27 mouse cellular contexts compared by ENCODE assay signal in the genomic region with DNA sequence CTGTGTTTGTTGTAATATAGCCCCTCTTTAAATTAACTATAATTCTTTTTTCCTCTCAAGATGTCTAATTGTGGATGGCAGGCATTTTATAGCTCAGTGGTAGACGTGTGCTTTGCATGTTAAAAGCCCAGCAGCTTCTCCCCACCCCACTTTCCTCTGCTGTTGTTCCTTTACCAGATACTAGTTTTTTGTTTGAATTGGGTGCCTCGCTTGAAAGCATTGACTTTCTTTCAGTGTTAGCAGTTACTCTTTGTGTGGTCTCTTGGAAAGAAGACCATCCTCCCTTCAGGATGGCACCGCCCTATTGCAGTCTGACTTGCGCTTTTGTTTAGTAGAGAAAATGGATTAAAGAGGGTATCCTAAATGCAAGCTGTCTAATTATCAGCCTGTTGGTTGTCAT. TPM values are rescaled to one million over a fixed set of nuclear protein-coding genes. Genes with fewer than 3 reads are reported as not detected.
DNase-seq lines count a peak whose midpoint lies in the region; ATAC-seq and TF ChIP-seq lines count a peak whose summit lies in the region.
"Had no signal": no experiment of that assay in that cellular context is flagged by ENCODE, and none has a peak within 500 bp of the region (broad histone marks: within the 10 kb centered on the region; RNA-seq: fewer than 3 reads in every experiment).

No protein-coding gene starts in this region.

- peaks cover 18% of the 10 kb centered on the region for H3K4me1 ChIP-seq in liver, postnatal 0 days (ENCODE audit: insufficient read depth)
- H3K4me1 ChIP-seq in liver, embryonic 11.5 days (replicated peaks; ENCODE audit: control insufficient read depth, insufficient read depth, low read length), result peaks cover 3% of the 10 kb centered on the region; the same call in 1 of the 2 replicates
- H3K4me1 ChIP-seq in ES-Bruce4 (ENCODE audit: control insufficient read depth, insufficient read depth, low read length), result peaks cover 2% of the 10 kb centered on the region
- no peaks in the 10 kb centered on the region for H3K4me1 ChIP-seq in stomach, postnatal 0 days (replicated peaks; ENCODE audit: control insufficient read depth, insufficient read depth)
- H3K4me1 ChIP-seq: limb, embryonic 12.5 days had no signal

- no peaks in the 10 kb centered on the region for H3K9me3 ChIP-seq in liver, postnatal 0 days (ENCODE audit: low read length)
- H3K9me3 ChIP-seq in liver, embryonic 11.5 days (ENCODE audit: control insufficient read depth, low read length), result no peaks in the 10 kb centered on the region
- no peaks in the 10 kb centered on the region for H3K9me3 ChIP-seq in ES-Bruce4 (replicated peaks; ENCODE audit: control insufficient read depth, insufficient read depth, low read length, poor library complexity, severe bottlenecking)
- H3K9me3 ChIP-seq in stomach, postnatal 0 days (ENCODE audit: control insufficient read depth, low read length), result no peaks in the 10 kb centered on the region
- H3K9me3 ChIP-seq: embryonic facial prominence, embryonic 13.5 days; forebrain, embryonic 10.5 days; forebrain, embryonic 15.5 days; heart, embryonic 12.5 days; limb, embryonic 12.5 days; midbrain, embryonic 13.5 days; stomach, embryonic 15.5 days had no signal

- TF ChIP-seq POLR2A in ES-Bruce4 (IDR thresholded peaks at IDR 0.05; ENCODE audit: insufficient read depth, low read length), result no peak

- H3K4me2 ChIP-seq in liver, postnatal 0 days (ENCODE audit: low read depth, low read length), result no peak overlapping the region
- H3K4me2 ChIP-seq in liver, embryonic 11.5 days, result no peak overlapping the region
- H3K4me2 ChIP-seq in stomach, postnatal 0 days (replicated peaks; ENCODE audit: low read depth), result no peak overlapping the region
- H3K4me2 ChIP-seq: embryonic facial prominence, embryonic 13.5 days; forebrain, embryonic 15.5 days; heart, embryonic 12.5 days; limb, embryonic 12.5 days; midbrain, embryonic 13.5 days; stomach, embryonic 15.5 days had no signal

- H3K27ac ChIP-seq in liver, postnatal 0 days (ENCODE audit: low read depth), result peak overlapping the region; percentile 56; the same call in 1 of the 2 replicates
- no peak overlapping the region for H3K27ac ChIP-seq in liver, embryonic 11.5 days (ENCODE audit: low read depth, low read length)
- peak overlapping the region; percentile 48 for H3K27ac ChIP-seq in ES-Bruce4 (ENCODE audit: insufficient read depth, low read length)
- H3K27ac ChIP-seq in stomach, postnatal 0 days (replicated peaks), result 0 out of 2 replicates have a peak overlapping the region, but pooled peaks have one; percentile 24
- H3K27ac ChIP-seq: embryonic facial prominence, embryonic 13.5 days; forebrain, embryonic 10.5 days; forebrain, embryonic 15.5 days; gastrocnemius, adult 2 months; heart, adult 2 months; limb, embryonic 12.5 days; midbrain, embryonic 13.5 days had no signal

- intact Hi-C loops in left cerebral cortex, postnatal 10 days (cut with DNase I), result no loop called here

- TF ChIP-seq CTCF in liver, postnatal 0 days (IDR thresholded peaks at IDR 0.05; ENCODE audit: low read depth), result no peak
- no peak for TF ChIP-seq CTCF in ES-Bruce4 (IDR thresholded peaks at IDR 0.05; ENCODE audit: low read depth, low read length)
- no peak for TF ChIP-seq CTCF in stomach, postnatal 0 days (IDR thresholded peaks at IDR 0.05; ENCODE audit: low read depth)

- 78% methylated on average over 4 of the region's 4 CpGs for WGBS in liver, postnatal 0 days (ENCODE audit: insufficient replicate concordance)
- 86% methylated on average over 4 of the region's 4 CpGs for WGBS in liver, embryonic 11.5 days
- WGBS in stomach, postnatal 0 days, result 75% methylated on average over 4 of the region's 4 CpGs

- no peak overlapping the region for H3K9ac ChIP-seq in liver, postnatal 0 days (replicated peaks)
- no peak overlapping the region for H3K9ac ChIP-seq in liver, embryonic 11.5 days (ENCODE audit: low read depth, low read length)
- H3K9ac ChIP-seq in ES-Bruce4 (ENCODE audit: low read depth, poor library complexity, severe bottlenecking), result no peak overlapping the region; the same call in 1 of the 2 replicates
- H3K9ac ChIP-seq in stomach, postnatal 0 days (ENCODE audit: low read length), result no peak overlapping the region
- H3K9ac ChIP-seq: embryonic facial prominence, embryonic 13.5 days; forebrain, embryonic 15.5 days; heart, embryonic 12.5 days; limb, embryonic 12.5 days; midbrain, embryonic 13.5 days; stomach, embryonic 15.5 days had no signal

- no peaks in the 10 kb centered on the region for H3K27me3 ChIP-seq in liver, postnatal 0 days (ENCODE audit: insufficient read depth, low read length)
- no peaks in the 10 kb centered on the region for H3K27me3 ChIP-seq in liver, embryonic 11.5 days (replicated peaks; ENCODE audit: control insufficient read depth, insufficient read depth, low read length)
- H3K27me3 ChIP-seq in ES-Bruce4 (ENCODE audit: control insufficient read depth, insufficient read depth, low read length, poor library complexity, severe bottlenecking), result no peaks in the 10 kb centered on the region
- H3K27me3 ChIP-seq in stomach, postnatal 0 days (ENCODE audit: control insufficient read depth, insufficient read depth, low read length), result no peaks in the 10 kb centered on the region
- H3K27me3 ChIP-seq: embryonic facial prominence, embryonic 13.5 days; forebrain, embryonic 15.5 days; heart, embryonic 12.5 days; limb, embryonic 12.5 days; midbrain, embryonic 13.5 days; stomach, embryonic 15.5 days had no signal

- DNase-seq in liver, postnatal 0 days, result no peak
- no peak for DNase-seq in liver, embryonic 11.5 days (ENCODE audit: low spot score)
- DNase-seq in R1 (ENCODE audit: low read depth, low spot score), result peak; percentile 67
- DNase-seq in stomach, postnatal 0 days (ENCODE audit: low spot score), result no peak
- no peak for DNase-seq in left cerebral cortex, postnatal 10 days (ENCODE audit: extremely low spot score in 1 of 2, low spot score in 2 of 2)
- no peak for DNase-seq in gastrocnemius, postnatal 10 days
- DNase-seq: adrenal gland, adult 8-10 months; cerebellum, adult 9-10 months; cerebellum, postnatal 36 days; embryo, embryonic 11 days; gastrocnemius, adult 2 months; heart, adult 2 months; heart, postnatal 4 days; kidney, adult 9 months; kidney, postnatal 14 days; layer of hippocampus, adult 9-11 months; lung, postnatal 4 days; right cerebral cortex, postnatal 14 days; thymus, postnatal 25 days had no signal

- no peak for ATAC-seq in liver, postnatal 0 days
- no peak for ATAC-seq in liver, embryonic 11.5 days (replicated peaks; ENCODE audit: low FRiP score)
- ATAC-seq in stomach, postnatal 0 days (ENCODE audit: low FRiP score, low TSS enrichment), result no peak
- ATAC-seq: forebrain, embryonic 15.5 days; midbrain, embryonic 13.5 days had no signal

- TF ChIP-seq EP300 in liver, postnatal 0 days (IDR thresholded peaks at IDR 0.05; ENCODE audit: low read depth), result no peak
- TF ChIP-seq EP300 in ES-Bruce4 (IDR thresholded peaks at IDR 0.05; ENCODE audit: insufficient read depth, low read depth, low read length), result no peak
- TF ChIP-seq EP300 in stomach, postnatal 0 days (optimal IDR thresholded peaks at IDR 0.05), result no peak

- H3K4me3 ChIP-seq in liver, postnatal 0 days (ENCODE audit: low read depth, low read length), result no peak overlapping the region
- H3K4me3 ChIP-seq in liver, embryonic 11.5 days (ENCODE audit: low read depth, low read length), result no peak overlapping the region
- no peak overlapping the region for H3K4me3 ChIP-seq in ES-Bruce4 (ENCODE audit: low read depth, low read length)
- no peak overlapping the region for H3K4me3 ChIP-seq in stomach, postnatal 0 days (ENCODE audit: low read depth, low read length)
- H3K4me3 ChIP-seq: embryonic facial prominence, embryonic 13.5 days; forebrain, embryonic 10.5 days; forebrain, embryonic 15.5 days; gastrocnemius, adult 2 months; heart, adult 2 months; heart, embryonic 12.5 days; limb, embryonic 12.5 days; midbrain, embryonic 13.5 days; stomach, embryonic 15.5 days had no signal

- peaks cover 15% of the 10 kb centered on the region for H3K36me3 ChIP-seq in liver, postnatal 0 days (replicated peaks; ENCODE audit: insufficient read depth, low read length)
- peaks cover 5% of the 10 kb centered on the region; the same call in 1 of the 2 replicates for H3K36me3 ChIP-seq in liver, embryonic 11.5 days (ENCODE audit: control insufficient read depth, insufficient read depth, low read length)
- H3K36me3 ChIP-seq in ES-Bruce4 (ENCODE audit: control insufficient read depth, insufficient read depth, low read length, poor library complexity, severe bottlenecking), result peaks cover 37% of the 10 kb centered on the region
- H3K36me3 ChIP-seq in stomach, postnatal 0 days (ENCODE audit: control insufficient read depth, insufficient read depth, low read length), result no peaks in the 10 kb centered on the region

RNA-seq across cellular contexts. Expression of gene Tomm70a, which starts 10.0 kb away (rescaled TPM):
- 27.6 and 29.9 TPM in 2 replicates for polyA plus RNA-seq in liver, postnatal 0 days (2015; fragmentation: Nextera tagmentation; extraction: Ambion mirVana)
- polyA plus RNA-seq in liver, embryonic 11.5 days (2014; fragmentation: Nextera tagmentation; extraction: Ambion mirVana), result 66.9 and 76.4 TPM in 2 replicates
- polyA plus RNA-seq in ES-Bruce4 (2011; ENCODE audit: insufficient read depth, insufficient read length, low read depth, missing spikeins), result 107 and 126 TPM in 2 replicates
- 26.5 and 27.2 TPM in 2 replicates for polyA plus RNA-seq in stomach, postnatal 0 days (2015; fragmentation: Nextera tagmentation; extraction: Ambion mirVana)
- 100 to 1,000 TPM; 123 TPM for total RNA-seq in left cerebral cortex, postnatal 10 days (2021)
- 10 to 100 TPM; 39.7 to 40.4 TPM for total RNA-seq in gastrocnemius, postnatal 10 days (2021)

RNA-seq across cellular contexts. Expression of gene Nit2, which starts 35.6 kb away (rescaled TPM):
- 69.3 and 74.2 TPM in 2 replicates for polyA plus RNA-seq in liver, postnatal 0 days (2015; fragmentation: Nextera tagmentation; extraction: Ambion mirVana)
- 65.9 and 72.1 TPM in 2 replicates for polyA plus RNA-seq in liver, embryonic 11.5 days (2014; fragmentation: Nextera tagmentation; extraction: Ambion mirVana)
- 138 and 154 TPM in 2 replicates for polyA plus RNA-seq in ES-Bruce4 (2011; ENCODE audit: insufficient read depth, insufficient read length, low read depth, missing spikeins)
- polyA plus RNA-seq in stomach, postnatal 0 days (2015; fragmentation: Nextera tagmentation; extraction: Ambion mirVana), result 40.2 and 41.3 TPM in 2 replicates
- 10 to 100 TPM; 17.9 to 24.5 TPM for total RNA-seq in left cerebral cortex, postnatal 10 days (2021)
- 10 to 100 TPM; 34.5 to 35.0 TPM for total RNA-seq in gastrocnemius, postnatal 10 days (2021)
